Mouse (Mus musculus): ENCODE measurements at regions not wholly inside any gene's neighbourhood (a gene's known extent, or its start where the extent isn't known, plus 50 kb on each side); places are given as distances from the start of the nearest gene placed in this dataset.

GRCm38 (mm10) chr9:61200295-61200955 lies 171.7 kb upstream of the Tle3 start:
- Histone ChIP-seq H3K27ac (replicated peaks; ENCODE audit: low read depth, low read length) (no peak overlapping the region), H3K36me3 (ENCODE audit: control insufficient read depth, insufficient read depth, low read length) (no peaks in the 10 kb centered on the region), H3K4me3 (replicated peaks; ENCODE audit: low read length) (no peak overlapping the region), H3K4me1 (ENCODE audit: control insufficient read depth, insufficient read depth, low read length) (peaks cover 9% of the 10 kb centered on the region), H3K4me2 (replicated peaks; ENCODE audit: low read depth, low read length, severe bottlenecking) (no peak overlapping the region), H3K9me3 (ENCODE audit: control insufficient read depth, low read length) (no peaks in the 10 kb centered on the region), H3K9ac (ENCODE audit: low read depth, low read length, severe bottlenecking) (no peak overlapping the region), H3K27me3 (ENCODE audit: control insufficient read depth, insufficient read depth, low read length) (no peaks in the 10 kb centered on the region)
- ATAC-seq (ENCODE audit: low FRiP score, low read depth): no peak
- no peak for TF ChIP-seq POLR2A (IDR thresholded peaks at IDR 0.05; ENCODE audit: borderline replicate concordance, extremely low read depth, insufficient read depth, insufficient read length)
- DNase-seq (ENCODE audit: low spot score): no peak
- WGBS: 14% methylated on average over 5 of the region's 5 CpGs

GRCm38 (mm10) chr9:61205049-61205448 lies 167.1 kb upstream of the Tle3 start:
- no peak overlapping the region for H3K4me2 ChIP-seq (replicated peaks; ENCODE audit: low read depth, low read length, severe bottlenecking)
- WGBS: 69% methylated on average over 8 of the region's 8 CpGs
- no peak for TF ChIP-seq POLR2A (IDR thresholded peaks at IDR 0.05; ENCODE audit: borderline replicate concordance, extremely low read depth, insufficient read depth, insufficient read length)
- H3K27ac ChIP-seq (replicated peaks; ENCODE audit: low read depth, low read length): no peak overlapping the region
- no peak for ATAC-seq (ENCODE audit: low FRiP score, low read depth)
- DNase-seq (ENCODE audit: low spot score): no peak
- no peaks in the 10 kb centered on the region for H3K27me3 ChIP-seq (ENCODE audit: control insufficient read depth, insufficient read depth, low read length)
- H3K9me3 ChIP-seq (ENCODE audit: control insufficient read depth, low read length): no peaks in the 10 kb centered on the region
- H3K9ac ChIP-seq (ENCODE audit: low read depth, low read length, severe bottlenecking): no peak overlapping the region
- no peaks in the 10 kb centered on the region for H3K36me3 ChIP-seq (ENCODE audit: control insufficient read depth, insufficient read depth, low read length)
- H3K4me3 ChIP-seq (replicated peaks; ENCODE audit: low read length): no peak overlapping the region
- H3K4me1 ChIP-seq (ENCODE audit: control insufficient read depth, insufficient read depth, low read length): peaks cover 4% of the 10 kb centered on the region

GRCm38 (mm10) chr9:61206725-61207365 lies 165.3 kb upstream of the Tle3 start:
- H3K36me3 ChIP-seq (ENCODE audit: control insufficient read depth, insufficient read depth, low read length): no peaks in the 10 kb centered on the region
- H3K4me3 ChIP-seq (replicated peaks; ENCODE audit: low read length): no peak overlapping the region
- DNase-seq (ENCODE audit: low spot score): no peak
- no peaks in the 10 kb centered on the region for H3K4me1 ChIP-seq (ENCODE audit: control insufficient read depth, insufficient read depth, low read length)
- no peak overlapping the region for H3K27ac ChIP-seq (replicated peaks; ENCODE audit: low read depth, low read length)
- H3K9ac ChIP-seq (ENCODE audit: low read depth, low read length, severe bottlenecking): no peak overlapping the region
- H3K9me3 ChIP-seq (ENCODE audit: control insufficient read depth, low read length): no peaks in the 10 kb centered on the region
- no peaks in the 10 kb centered on the region for H3K27me3 ChIP-seq (ENCODE audit: control insufficient read depth, insufficient read depth, low read length)
- WGBS: 64% methylated on average over 13 of the region's 13 CpGs
- no peak for ATAC-seq (ENCODE audit: low FRiP score, low read depth)
- TF ChIP-seq POLR2A (IDR thresholded peaks at IDR 0.05; ENCODE audit: borderline replicate concordance, extremely low read depth, insufficient read depth, insufficient read length): no peak
- no peak overlapping the region for H3K4me2 ChIP-seq (replicated peaks; ENCODE audit: low read depth, low read length, severe bottlenecking)

GRCm38 (mm10) chr9:61207423-61208150 lies 164.6 kb upstream of the Tle3 start:
- TF ChIP-seq POLR2A (IDR thresholded peaks at IDR 0.05; ENCODE audit: borderline replicate concordance, extremely low read depth, insufficient read depth, insufficient read length): no peak
- no peak for ATAC-seq (ENCODE audit: low FRiP score, low read depth)
- no peak overlapping the region for H3K9ac ChIP-seq (ENCODE audit: low read depth, low read length, severe bottlenecking)
- no peak overlapping the region for H3K27ac ChIP-seq (replicated peaks; ENCODE audit: low read depth, low read length)
- H3K9me3 ChIP-seq (ENCODE audit: control insufficient read depth, low read length): no peaks in the 10 kb centered on the region
- H3K27me3 ChIP-seq (ENCODE audit: control insufficient read depth, insufficient read depth, low read length): no peaks in the 10 kb centered on the region
- DNase-seq (ENCODE audit: low spot score): no peak
- H3K36me3 ChIP-seq (ENCODE audit: control insufficient read depth, insufficient read depth, low read length): no peaks in the 10 kb centered on the region
- no peak overlapping the region for H3K4me3 ChIP-seq (replicated peaks; ENCODE audit: low read length)
- WGBS: 78% methylated on average over 13 of the region's 13 CpGs
- no peaks in the 10 kb centered on the region for H3K4me1 ChIP-seq (ENCODE audit: control insufficient read depth, insufficient read depth, low read length)
- no peak overlapping the region for H3K4me2 ChIP-seq (replicated peaks; ENCODE audit: low read depth, low read length, severe bottlenecking)

GRCm38 (mm10) chr9:61211627-61212026 lies 160.5 kb upstream of the Tle3 start:
- Histone ChIP-seq H3K27ac (replicated peaks; ENCODE audit: low read depth, low read length) (no peak overlapping the region), H3K9ac (ENCODE audit: low read depth, low read length, severe bottlenecking) (no peak overlapping the region), H3K4me1 (ENCODE audit: control insufficient read depth, insufficient read depth, low read length) (peaks cover 15% of the 10 kb centered on the region), H3K9me3 (ENCODE audit: control insufficient read depth, low read length) (no peaks in the 10 kb centered on the region), H3K4me2 (replicated peaks; ENCODE audit: low read depth, low read length, severe bottlenecking) (no peak overlapping the region), H3K36me3 (ENCODE audit: control insufficient read depth, insufficient read depth, low read length) (no peaks in the 10 kb centered on the region), H3K27me3 (ENCODE audit: control insufficient read depth, insufficient read depth, low read length) (no peaks in the 10 kb centered on the region), H3K4me3 (replicated peaks; ENCODE audit: low read length) (no peak overlapping the region)
- ATAC-seq (ENCODE audit: low FRiP score, low read depth) (no peak), DNase-seq (ENCODE audit: low spot score) (no peak)
- TF ChIP-seq POLR2A (IDR thresholded peaks at IDR 0.05; ENCODE audit: borderline replicate concordance, extremely low read depth, insufficient read depth, insufficient read length): no peak
- WGBS: 58% methylated on average over 4 of the region's 4 CpGs
